Mouse (Mus musculus) liver, adult 2 months (tissue): ENCODE measurements around the gene Heatr5a. TPM values are rescaled to one million over a fixed set of nuclear protein-coding genes. Genes with fewer than 3 reads are reported as not detected.
A peak's percentile ranks its signal among the peaks of the same experiment; 100 is the strongest.

Experiments used
- DNase-seq: peaks from one replicate; pipeline ENCODE4 v3.0.0-alpha.2; 2011; ENCODE audit warnings: low read depth, low spot score; ENCODE audit errors: extremely low read depth
- H3K27ac ChIP-seq: fragments of 200-500 bp; replicated peaks from 2 replicates; pipeline ENCODE4 v1.5.1; 2012; ENCODE audit warnings: low read depth, mild to moderate bottlenecking, control low read depth, inconsistent platforms, low read length; ENCODE audit not compliant: insufficient read depth
- H3K27me3 ChIP-seq: fragments of 200-500 bp; 2 replicates; pipeline ENCODE4 v1.6.1; 2012; ENCODE audit warnings: mild to moderate bottlenecking, moderate library complexity, low read length, inconsistent platforms; ENCODE audit not compliant: control insufficient read depth, insufficient read depth
- H3K36me3 ChIP-seq: fragments of 200-500 bp; 2 replicates; pipeline ENCODE4 v1.6.1; 2012; ENCODE audit warnings: low read length, inconsistent platforms; ENCODE audit not compliant: control insufficient read depth, insufficient read depth
- H3K4me1 ChIP-seq: fragments of 200-500 bp; 2 replicates; pipeline ENCODE4 v1.6.1; 2011; ENCODE audit warnings: low read length; ENCODE audit not compliant: control insufficient read depth, insufficient read depth
- H3K4me3 ChIP-seq: fragments of 200-500 bp; 2 replicates; pipeline ENCODE4 v1.5.1; 2011; ENCODE audit warnings: low read depth, mild to moderate bottlenecking, control low read depth, low read length, moderate library complexity; ENCODE audit not compliant: insufficient read depth
- H3K79me2 ChIP-seq: fragments of 200-500 bp; 2 replicates; pipeline ENCODE4 v1.6.1; 2012; ENCODE audit warnings: inconsistent platforms, mild to moderate bottlenecking, low read length, moderate library complexity; ENCODE audit not compliant: control insufficient read depth, insufficient read depth
- H3K9ac ChIP-seq: fragments of 200-500 bp; 2 replicates; pipeline ENCODE4 v1.6.1; 2012; ENCODE audit warnings: low read depth, mild to moderate bottlenecking, control low read depth, inconsistent platforms, low read length
- CTCF ChIP-seq: fragments of 200-500 bp; IDR thresholded peaks from 2 replicates; pipeline ENCODE4 v1.5.1; 2011; ENCODE audit warnings: low read depth, low read length, control low read depth
- POLR2A ChIP-seq: fragments of 200-500 bp; IDR thresholded peaks from 2 replicates; pipeline ENCODE4 v1.6.1; 2011; ENCODE audit warnings: low read length, control low read depth; ENCODE audit not compliant: insufficient read depth; ENCODE audit errors: extremely low read depth
- WGBS: fragments of 180-500 bp; shearing (Covaris S2); methylation state at CpG from one replicate; pipeline ENCODE4 v1.1.7; 2018; 5-methylcytosine and 5-hydroxymethylcytosine counted together
- polyA plus RNA-seq: library from polyadenylated mRNA; depleted of rRNA; stranded (reverse); fragments of >200 nt; gene quantifications from 2 replicates; pipeline ENCODE4 v1.2.3, GENCODE M21; 2012
- total RNA-seq: library from RNA; depleted of rRNA; stranded (reverse); fragments of >200 nt; gene quantifications from 2 replicates; pipeline ENCODE4 v1.2.3, GENCODE M21; 2014

Heatr5a gene
- total and polyA plus RNA-seq, 2 experiments: 8.1 to 9.1 TPM

GRCm38 (mm10) chr12:51865061-51865789, 105.9 kb downstream of the Heatr5a start:
- 34% methylated on average over 9 of the region's 9 CpGs for WGBS
- H3K4me1 ChIP-seq: peaks cover 13% of the 10 kb centered on the region; the same call in 1 of the 2 replicates
- DNase-seq: peak; percentile 19
- H3K36me3 ChIP-seq: no peaks in the 10 kb centered on the region
- no peak overlapping the region for H3K4me3 ChIP-seq
- H3K27me3 ChIP-seq: no peaks in the 10 kb centered on the region
- no peak overlapping the region for H3K9ac ChIP-seq
- peak overlapping the region; percentile 85 for H3K27ac ChIP-seq
- no peaks in the 10 kb centered on the region for H3K79me2 ChIP-seq
- TF ChIP-seq POLR2A (no peak), CTCF (no peak)

- Histone ChIP-seq H3K36me3 (no peaks in the 10 kb centered on the region), H3K79me2 (no peaks in the 10 kb centered on the region), H3K27ac (no peak overlapping the region), H3K4me1 (peaks cover 13% of the 10 kb centered on the region; the same call in 1 of the 2 replicates), H3K27me3 (no peaks in the 10 kb centered on the region), H3K9ac (no peak overlapping the region), H3K4me3 (no peak overlapping the region)
- no peak for TF ChIP-seq POLR2A
- no peak for TF ChIP-seq CTCF
- WGBS: 94% methylated on average over 14 of the region's 14 CpGs
- DNase-seq: no peak
Observed at GRCm38 (mm10) chr12:51863116-51864002, 107.8 kb downstream of the Heatr5a start.

- DNase-seq: no peak
Observed at GRCm38 (mm10) chr12:51858134-51859028, 112.7 kb downstream of the Heatr5a start.

GRCm38 (mm10) chr12:51856768-51857295, 114.3 kb downstream of the Heatr5a start:
- WGBS: 84% methylated on average over 8 of the region's 8 CpGs
- no peak for DNase-seq
- H3K9ac ChIP-seq: no peak overlapping the region
- no peaks in the 10 kb centered on the region for H3K4me1 ChIP-seq
- no peaks in the 10 kb centered on the region for H3K36me3 ChIP-seq
- H3K79me2 ChIP-seq: no peaks in the 10 kb centered on the region
- TF ChIP-seq CTCF: no peak
- TF ChIP-seq POLR2A: no peak
- no peak overlapping the region for H3K27ac ChIP-seq
- no peak overlapping the region for H3K4me3 ChIP-seq
- H3K27me3 ChIP-seq: no peaks in the 10 kb centered on the region

More at GRCm38 (mm10) chr12:51858134-51859028, 112.7 kb downstream of the Heatr5a start:
- H3K27me3 ChIP-seq: no peaks in the 10 kb centered on the region
- no peak overlapping the region for H3K27ac ChIP-seq
- H3K4me1 ChIP-seq: no peaks in the 10 kb centered on the region
- 92% methylated on average over 12 of the region's 13 CpGs for WGBS
- H3K36me3 ChIP-seq: no peaks in the 10 kb centered on the region
- H3K9ac ChIP-seq: no peak overlapping the region
- TF ChIP-seq POLR2A (no peak), CTCF (no peak)
- H3K79me2 ChIP-seq: no peaks in the 10 kb centered on the region
- H3K4me3 ChIP-seq: no peak overlapping the region

- H3K27ac ChIP-seq: no peak overlapping the region
- H3K27me3 ChIP-seq: no peaks in the 10 kb centered on the region
- WGBS: 94% methylated on average over 2 of the region's 2 CpGs
- TF ChIP-seq POLR2A: no peak
- TF ChIP-seq CTCF: no peak
- no peak overlapping the region for H3K9ac ChIP-seq
- H3K4me3 ChIP-seq: no peak overlapping the region
- no peaks in the 10 kb centered on the region for H3K36me3 ChIP-seq
- H3K79me2 ChIP-seq: no peaks in the 10 kb centered on the region
- no peaks in the 10 kb centered on the region for H3K4me1 ChIP-seq
- no peak for DNase-seq
Observed at GRCm38 (mm10) chr12:51855872-51856271, 115.2 kb downstream of the Heatr5a start.
